Mouse (Mus musculus) cortical plate, adult 2 months (tissue): ENCODE results near the gene Trpm3.

Experiments used
- CTCF ChIP-seq: fragments of 200-500 bp; IDR thresholded peaks from 2 replicates; pipeline ENCODE4 v1.5.1; 2011; ENCODE audit warnings: mild to moderate bottlenecking, control low read depth, low read length; ENCODE audit not compliant: insufficient read depth; ENCODE audit errors: extremely low read depth
- POLR2A ChIP-seq: fragments of 200-500 bp; IDR thresholded peaks from 2 replicates; pipeline ENCODE4 v1.6.1; 2011; ENCODE audit warnings: mild to moderate bottlenecking, low read length, control low read depth; ENCODE audit not compliant: insufficient read depth; ENCODE audit errors: extremely low read depth

- TF ChIP-seq POLR2A (no peak), CTCF (no peak)
Measured at GRCm38 (mm10) chr19:22386890-22387289, 248.0 kb downstream of the Trpm3 start.
